ENCODE assay signal across 19 mouse cellular contexts in genomic region chr7:81657631-81658347, GRCm38 (mm10). TPM values are rescaled to one million over a fixed set of nuclear protein-coding genes. Genes with fewer than 3 reads are reported as not detected.
DNase-seq lines count a peak whose midpoint lies in the region; ATAC-seq and TF ChIP-seq lines count a peak whose summit lies in the region.
"Had no signal": no experiment of that assay in that cellular context is flagged by ENCODE, and none has a peak within 500 bp of the region (broad histone marks: within the 10 kb centered on the region; RNA-seq: fewer than 3 reads in every experiment).

No protein-coding gene starts in this region.

- no peak overlapping the region for H3K9ac ChIP-seq in forebrain, embryonic 13.5 days
- H3K9ac ChIP-seq in forebrain, embryonic 11.5 days (ENCODE audit: low read length) = no peak overlapping the region
- H3K9ac ChIP-seq in hindbrain, embryonic 15.5 days = no peak overlapping the region
- H3K9ac ChIP-seq: embryonic facial prominence, embryonic 13.5 days; heart, embryonic 12.5 days had no signal

- peak overlapping the region; percentile 73 for H3K27ac ChIP-seq in forebrain, embryonic 13.5 days
- no peak overlapping the region for H3K27ac ChIP-seq in forebrain, embryonic 11.5 days (ENCODE audit: low read depth, low read length)
- peak overlapping the region; percentile 64 for H3K27ac ChIP-seq in layer of hippocampus, adult 2 months
- H3K27ac ChIP-seq in hindbrain, embryonic 15.5 days (replicated peaks) = peak overlapping the region; percentile 63; the same call in 1 of the 2 replicates
- H3K27ac ChIP-seq: embryonic facial prominence, embryonic 13.5 days had no signal

- H3K27me3 ChIP-seq in forebrain, embryonic 13.5 days = no peaks in the 10 kb centered on the region
- no peaks in the 10 kb centered on the region for H3K27me3 ChIP-seq in forebrain, embryonic 11.5 days (ENCODE audit: control insufficient read depth, insufficient read depth, low read length)
- no peaks in the 10 kb centered on the region for H3K27me3 ChIP-seq in hindbrain, embryonic 15.5 days
- H3K27me3 ChIP-seq: heart, embryonic 12.5 days; Patski had no signal

- intact Hi-C loops in heart, postnatal 10 days (cut with DNase I) = no loop called here

- no peak for TF ChIP-seq CTCF in layer of hippocampus, adult 2 months (conservative IDR thresholded peaks at IDR 0.05)
- TF ChIP-seq CTCF in lung, adult 2 months (IDR thresholded peaks at IDR 0.05; ENCODE audit: insufficient read depth, low read length) = no peak

- H3K4me2 ChIP-seq in forebrain, embryonic 13.5 days = no peak overlapping the region
- H3K4me2 ChIP-seq in forebrain, embryonic 11.5 days (ENCODE audit: low read depth, low read length, severe bottlenecking) = no peak overlapping the region
- no peak overlapping the region for H3K4me2 ChIP-seq in hindbrain, embryonic 15.5 days
- H3K4me2 ChIP-seq: embryonic facial prominence, embryonic 13.5 days; heart, embryonic 12.5 days had no signal

- H3K36me3 ChIP-seq in forebrain, embryonic 13.5 days (ENCODE audit: poor library complexity, severe bottlenecking) = no peaks in the 10 kb centered on the region
- no peaks in the 10 kb centered on the region for H3K36me3 ChIP-seq in forebrain, embryonic 11.5 days (ENCODE audit: control insufficient read depth, insufficient read depth, low read length)
- no peaks in the 10 kb centered on the region for H3K36me3 ChIP-seq in hindbrain, embryonic 15.5 days
- H3K36me3 ChIP-seq: embryonic facial prominence, embryonic 13.5 days had no signal

- no peak for ATAC-seq in forebrain, embryonic 13.5 days
- ATAC-seq in forebrain, embryonic 11.5 days (replicated peaks; ENCODE audit: low FRiP score) = no peak
- ATAC-seq in hindbrain, embryonic 15.5 days (ENCODE audit: low FRiP score, low read depth) = no peak
- ATAC-seq: activated CD4-positive, CD25-positive, alpha-beta regulatory T cell, adult 4 months; intestine, embryonic 16.5 days; Patski had no signal

- DNase-seq in forebrain, embryonic 11.5 days (ENCODE audit: low spot score) = no peak
- DNase-seq in heart, adult 11 months = peak; percentile 31
- no peak for DNase-seq in heart, postnatal 10 days
- peak; percentile 30 to 32 for DNase-seq in layer of hippocampus, adult 2 months (ENCODE audit: low spot score in 2 of 2)
- no peak for DNase-seq in layer of hippocampus, adult 9-11 months
- DNase-seq in lung, adult 2 months = no peak
- DNase-seq: adrenal gland, postnatal 14 days; cerebellum, adult 18-20 months; cerebellum, postnatal 36 days; gastrocnemius, postnatal 14 days; heart, postnatal 36 days; kidney, adult 8-10 months had no signal

- H3K9me3 ChIP-seq in forebrain, embryonic 13.5 days (replicated peaks) = no peaks in the 10 kb centered on the region
- H3K9me3 ChIP-seq in forebrain, embryonic 11.5 days (ENCODE audit: control insufficient read depth, low read length) = no peaks in the 10 kb centered on the region
- H3K9me3 ChIP-seq in hindbrain, embryonic 15.5 days = no peaks in the 10 kb centered on the region
- H3K9me3 ChIP-seq: embryonic facial prominence, embryonic 13.5 days; heart, embryonic 12.5 days had no signal

- H3K4me1 ChIP-seq in forebrain, embryonic 13.5 days = peaks cover 43% of the 10 kb centered on the region
- H3K4me1 ChIP-seq in forebrain, embryonic 11.5 days (replicated peaks; ENCODE audit: control insufficient read depth, insufficient read depth, low read length) = peaks cover 9% of the 10 kb centered on the region; the same call in 1 of the 2 replicates
- peaks cover 37% of the 10 kb centered on the region for H3K4me1 ChIP-seq in hindbrain, embryonic 15.5 days (replicated peaks)
- no peaks in the 10 kb centered on the region for H3K4me1 ChIP-seq in lung, adult 2 months (ENCODE audit: control insufficient read depth, insufficient read depth, low read length)

- no peak overlapping the region for H3K4me3 ChIP-seq in forebrain, embryonic 13.5 days
- no peak overlapping the region for H3K4me3 ChIP-seq in forebrain, embryonic 11.5 days (ENCODE audit: low read depth, low read length)
- H3K4me3 ChIP-seq in layer of hippocampus, adult 2 months = no peak overlapping the region
- H3K4me3 ChIP-seq in hindbrain, embryonic 15.5 days = no peak overlapping the region
- H3K4me3 ChIP-seq in lung, adult 2 months (replicated peaks; ENCODE audit: extremely low read depth, low read depth, low read length) = no peak overlapping the region
- H3K4me3 ChIP-seq: embryonic facial prominence, embryonic 13.5 days; heart, embryonic 12.5 days had no signal

- 77% methylated on average over 2 of the region's 2 CpGs for whole genome bisulfite sequencing in forebrain, embryonic 13.5 days
- 85% methylated on average over 2 of the region's 2 CpGs for WGBS in forebrain, embryonic 11.5 days
- 70% methylated on average over 2 of the region's 2 CpGs for WGBS in hindbrain, embryonic 15.5 days
- WGBS in lung, adult 2 months = 69% methylated on average over 2 of the region's 2 CpGs

- TF ChIP-seq POLR2A in lung, adult 2 months (IDR thresholded peaks at IDR 0.05; ENCODE audit: borderline replicate concordance, extremely low read depth, low read depth, low read length) = no peak

RNA-seq across cellular contexts. Expression of gene Homer2, which starts 49.5 kb away (rescaled TPM):
- polyA plus RNA-seq in forebrain, embryonic 13.5 days (2015; fragmentation: Nextera tagmentation; extraction: Ambion mirVana) = 25.7 and 27.8 TPM in 2 replicates
- polyA plus RNA-seq in forebrain, embryonic 11.5 days (2014; fragmentation: Nextera tagmentation; extraction: Ambion mirVana) = 29.7 and 30.1 TPM in 2 replicates
- total RNA-seq in heart, postnatal 10 days (2021) = 10 to 100 TPM; 58.8 to 59.7 TPM
- total RNA-seq in layer of hippocampus, adult 2 months (2021) = 10 to 100 TPM; 90.4 to 92.1 TPM
- polyA plus RNA-seq in hindbrain, embryonic 15.5 days (2015; fragmentation: Nextera tagmentation; extraction: Ambion mirVana) = 29.6 and 34.4 TPM in 2 replicates
- 2.2 and 2.8 TPM in 2 replicates for polyA plus RNA-seq in lung, adult 2 months (2012; rRNA removed)

Comparison
In these comparisons a context has a peak if more than half of its experiments do, and no peak if none do; other contexts are left out.
1. DNase-seq: peak in heart, adult 11 months (single experiment) and layer of hippocampus, adult 2 months (2 of 2); none in forebrain, embryonic 11.5 days (single experiment), heart, postnatal 10 days (0 of 2), layer of hippocampus, adult 9-11 months (single experiment) and lung, adult 2 months (single experiment).